Mouse (Mus musculus): ENCODE results near the gene Vmn1r22. TPM values are rescaled to one million over a fixed set of nuclear protein-coding genes. Genes with fewer than 3 reads are reported as not detected.

Gene Vmn1r22
- not detected in 2 replicates for polyA plus RNA-seq (2012; rRNA removed)

GRCm38 (mm10) chr6:57907928-57908327 lies at the start of gene Vmn1r22:
Gene Vmn1r22 (minus strand): TSS chr6:57908028.

DNA sequence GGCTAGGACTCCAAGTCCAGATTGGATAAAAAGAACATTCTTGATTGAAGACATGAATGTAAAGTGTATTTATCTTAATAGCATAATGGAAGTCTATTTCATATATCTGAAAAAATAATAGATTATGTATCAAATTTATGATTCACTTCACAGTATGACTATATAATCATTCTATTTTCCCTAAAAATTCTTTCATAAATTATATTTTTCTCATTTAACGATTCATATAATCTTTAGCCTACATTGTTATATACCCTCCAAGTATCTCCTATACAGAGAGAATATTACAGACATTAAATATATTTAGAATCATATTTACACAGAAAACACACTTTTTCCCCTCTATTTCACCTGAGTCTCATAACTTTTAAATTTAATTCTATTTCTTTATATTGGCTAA lies 18.9 kb upstream of the Vmn1r22 start, which contains the start of gene Vmn1r23:
Gene Vmn1r23, minus strand, starts transcription at position 101 of the 400 bp plus-strand sequence.

DNA sequence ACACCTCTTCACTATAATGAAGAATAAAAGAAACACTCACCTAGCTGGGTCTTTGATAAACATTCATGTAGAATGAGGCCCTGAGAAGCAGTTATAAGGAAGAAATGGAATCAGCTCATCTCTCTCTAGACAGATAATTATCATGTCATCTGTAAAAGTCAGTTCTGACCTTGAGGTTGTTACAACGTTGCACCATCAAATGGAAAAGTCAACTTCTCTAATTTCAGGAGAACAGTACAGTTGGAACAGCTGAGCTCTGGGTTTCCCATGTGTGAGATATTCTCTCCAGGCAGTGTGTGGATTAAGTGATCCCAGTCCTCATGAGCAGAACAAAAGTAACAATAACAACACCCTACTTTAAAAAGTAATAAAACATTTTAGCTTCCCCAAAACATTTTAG lies 57.5 kb downstream of the Vmn1r22 start, which contains the start of gene Vmn1r21:
Gene Vmn1r21, minus strand, starts transcription at position 58 of the 400 bp plus-strand sequence.

Other genes with a start within 250 kb of the Vmn1r22 start
- 17.0 and 19.1 TPM in 2 replicates for gene Pyurf, start 215.9 kb downstream of the Vmn1r22 start, polyA plus RNA-seq (2012; rRNA removed)
- gene Lancl2, start 205.5 kb downstream of the Vmn1r22 start, polyA plus RNA-seq (2012; rRNA removed) = 2.3 and 2.8 TPM in 2 replicates
- 15.0 and 16.1 TPM in 2 replicates for gene Vopp1, start 82.9 kb downstream of the Vmn1r22 start, polyA plus RNA-seq (2012; rRNA removed)
- gene Vmn1r21, start 57.7 kb downstream of the Vmn1r22 start, polyA plus RNA-seq (2012; rRNA removed) = not detected in 2 replicates
- not detected in 2 replicates for gene Vmn1r23, start 18.8 kb upstream of the Vmn1r22 start, polyA plus RNA-seq (2012; rRNA removed)
- not detected in 2 replicates for gene Vmn1r24, start 53.5 kb upstream of the Vmn1r22 start, polyA plus RNA-seq (2012; rRNA removed)
- not detected in 2 replicates for gene Vmn1r25, start 72.8 kb upstream of the Vmn1r22 start, polyA plus RNA-seq (2012; rRNA removed)
- not detected in 2 replicates for gene Vmn1r26, start 107.1 kb upstream of the Vmn1r22 start, polyA plus RNA-seq (2012; rRNA removed)